Mouse (Mus musculus) kidney, adult 2 months (tissue): ENCODE measurements around the gene Ptx4.

Experiments
- CTCF ChIP-seq: fragments of 200-500 bp; conservative IDR thresholded peaks from 2 replicates; pipeline ENCODE4 v1.5.1; 2011; ENCODE audit warnings: low read depth, mild to moderate bottlenecking, control low read depth, low read length, moderate library complexity, mixed read lengths; ENCODE audit not compliant: insufficient read depth, insufficient read length
- POLR2A ChIP-seq: fragments of 200-500 bp; IDR thresholded peaks from one replicate; pipeline ENCODE4 v1.6.1; 2011; ENCODE audit warnings: low read depth, low read length, control low read depth

- peak; percentile 49 for TF ChIP-seq CTCF
- no peak for TF ChIP-seq POLR2A
Measured at GRCm38 (mm10) chr17:25123979-25124378, 3.4 kb downstream of the Ptx4 start.
